Mouse (Mus musculus) heart, postnatal 0 days (tissue): ENCODE data around the gene Sorcs2. TPM values are rescaled to one million over a fixed set of nuclear protein-coding genes. Genes with fewer than 3 reads are reported as not detected.

Source experiments
- ATAC-seq: fragments of 200-750 bp; cut with Nextera tagmentation; 2 replicates; pipeline ENCODE4 v1.8.0; 2017; ENCODE audit warnings: low read depth, moderate number of reproducible peaks, moderate library complexity; ENCODE audit not compliant: insufficient read depth
- DNase-seq: peaks from one replicate; pipeline ENCODE4 v3.0.0-alpha.2; 2016; ENCODE audit warnings: low spot score
- H3K27ac ChIP-seq: fragments of 300-500 bp; sonication (generic); 2 replicates; pipeline ENCODE4 v1.5.1; 2014; ENCODE audit warnings: low read depth, mild to moderate bottlenecking
- H3K27me3 ChIP-seq: fragments of 300-500 bp; sonication (generic); 2 replicates; pipeline ENCODE4 v1.6.1; 2014; ENCODE audit warnings: low read length, mixed read lengths; ENCODE audit not compliant: control insufficient read depth, insufficient read depth
- H3K36me3 ChIP-seq: fragments of 300-500 bp; sonication (generic); replicated peaks from 2 replicates; pipeline ENCODE4 v1.6.1; 2014; ENCODE audit warnings: low read length, mixed read lengths; ENCODE audit not compliant: control insufficient read depth, insufficient read depth
- H3K4me1 ChIP-seq: fragments of 300-500 bp; sonication (generic); 2 replicates; pipeline ENCODE4 v1.6.1; 2014; ENCODE audit warnings: antibody characterized with exemption; ENCODE audit not compliant: control insufficient read depth, insufficient read depth
- H3K4me2 ChIP-seq: fragments of 300-500 bp; sonication (generic); 2 replicates; pipeline ENCODE4 v1.6.1; 2014; ENCODE audit warnings: low read depth, mild to moderate bottlenecking, low read length, moderate library complexity
- H3K4me3 ChIP-seq: fragments of 300-500 bp; sonication (generic); 2 replicates; pipeline ENCODE4 v1.5.1; 2014; ENCODE audit warnings: low read depth, low read length
- H3K9ac ChIP-seq: fragments of 300-500 bp; sonication (generic); replicated peaks from 2 replicates; pipeline ENCODE4 v1.6.1; 2014; ENCODE audit warnings: low read depth, low read length, mixed read lengths
- H3K9me3 ChIP-seq: fragments of 300-500 bp; sonication (generic); replicated peaks from 2 replicates; pipeline ENCODE4 v1.6.1; 2016; ENCODE audit warnings: low read length; ENCODE audit not compliant: control insufficient read depth
- CTCF ChIP-seq: IDR thresholded peaks from 2 replicates; pipeline ENCODE4 v1.5.1; 2016; ENCODE audit warnings: antibody characterized with exemption, control low read depth, low read depth
- EP300 ChIP-seq: IDR thresholded peaks from 2 replicates; pipeline ENCODE4 v1.6.1; 2016; ENCODE audit warnings: antibody characterized with exemption, low read depth
- WGBS: fragments of 180-500 bp; shearing (Covaris S2); extraction: QIAGEN DNeasy Blood & Tissue Kit; methylation state at CpG from one replicate; pipeline ENCODE4 v1.1.7; 2014; 5-methylcytosine and 5-hydroxymethylcytosine counted together
- polyA plus RNA-seq: library from polyadenylated mRNA; unstranded; fragments of >200 nt; fragmentation: Nextera tagmentation; extraction: Ambion mirVana; gene quantifications from 2 replicates; pipeline ENCODE4 v1.2.1, GENCODE M21; 2015
- total RNA-seq: library from RNA; depleted of rRNA; stranded (reverse); fragments of >200 nt; gene quantifications from 2 replicates; pipeline ENCODE4 v1.2.3, GENCODE M21; 2014; ENCODE audit warnings: low replicate concordance

The Sorcs2 gene
- total and polyA plus RNA-seq, 2 experiments from 2014 or later = 3.7 to 32.6 TPM

DNA sequence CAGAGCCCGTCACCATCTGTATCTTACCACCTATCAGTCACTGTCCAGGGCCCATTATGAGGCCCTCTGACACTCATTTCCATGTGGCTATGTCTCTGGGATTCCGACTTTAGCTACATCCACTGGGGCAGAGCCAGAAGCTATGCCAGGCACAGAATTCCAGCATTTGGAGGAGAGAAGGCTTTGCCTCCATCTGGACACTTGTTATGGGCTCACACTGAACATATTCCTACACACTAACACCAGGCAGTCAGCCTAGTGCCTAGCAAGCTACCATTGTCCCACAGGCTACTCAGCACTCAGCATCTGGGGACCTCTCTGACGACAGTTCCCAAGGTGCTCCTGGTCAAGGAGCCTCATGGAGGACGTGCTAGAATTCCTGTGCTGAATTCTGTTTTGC lies 372.9 kb downstream of the Sorcs2 start:
- no peaks in the 10 kb centered on the region for H3K27me3 ChIP-seq
- H3K4me2 ChIP-seq = no peak overlapping the region
- no peaks in the 10 kb centered on the region for H3K9me3 ChIP-seq
- no peak for TF ChIP-seq EP300
- no peak for TF ChIP-seq CTCF
- H3K4me3 ChIP-seq = no peak overlapping the region
- no peaks in the 10 kb centered on the region for H3K4me1 ChIP-seq
- no peak for ATAC-seq
- H3K27ac ChIP-seq = no peak overlapping the region
- no peaks in the 10 kb centered on the region for H3K36me3 ChIP-seq
- no peak overlapping the region for H3K9ac ChIP-seq
- 78% methylated on average over 4 of the region's 4 CpGs for WGBS
- no peak for DNase-seq

DNA sequence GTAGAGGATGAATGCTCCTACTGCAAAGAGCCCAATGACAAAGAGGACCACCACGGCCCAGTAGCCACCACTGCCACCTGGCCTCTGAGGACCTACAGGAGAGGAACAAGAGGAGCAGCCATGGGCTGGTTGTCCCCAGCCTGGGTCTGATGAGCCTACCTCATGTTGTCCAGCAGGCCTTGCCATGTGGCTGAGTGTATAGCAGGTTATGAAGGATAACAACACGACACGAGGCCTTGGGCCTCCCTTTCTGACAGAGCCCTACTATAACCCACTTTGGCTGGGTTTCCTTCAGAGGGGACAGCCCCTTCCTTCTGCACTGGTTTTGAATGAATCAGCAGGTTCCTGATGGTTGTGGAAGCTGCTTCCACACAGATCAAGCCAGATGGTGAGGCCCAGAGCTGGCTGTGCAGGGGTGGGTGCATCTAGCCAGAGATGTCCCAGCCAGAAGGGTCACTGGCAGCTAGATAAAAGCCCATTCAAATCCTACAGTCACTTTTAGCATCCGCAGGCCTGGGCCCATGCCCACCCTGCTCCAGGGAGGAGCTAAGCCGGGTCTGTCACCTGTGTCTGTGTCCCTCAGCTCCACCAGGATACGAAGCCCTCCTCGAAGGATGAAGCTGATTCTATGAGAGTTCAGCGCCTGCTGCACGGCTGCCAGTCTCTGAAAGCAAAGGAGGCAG lies 373.8 kb downstream of the Sorcs2 start:
- Histone ChIP-seq H3K9ac (no peak overlapping the region), H3K27me3 (no peaks in the 10 kb centered on the region), H3K27ac (no peak overlapping the region), H3K4me3 (no peak overlapping the region), H3K4me1 (no peaks in the 10 kb centered on the region), H3K4me2 (no peak overlapping the region), H3K36me3 (no peaks in the 10 kb centered on the region), H3K9me3 (no peaks in the 10 kb centered on the region)
- no peak for ATAC-seq
- WGBS = 81% methylated on average over 9 of the region's 9 CpGs
- no peak for DNase-seq
- TF ChIP-seq CTCF (no peak), EP300 (no peak)

- Histone ChIP-seq H3K9me3 (no peaks in the 10 kb centered on the region), H3K4me1 (no peaks in the 10 kb centered on the region), H3K36me3 (no peaks in the 10 kb centered on the region), H3K9ac (no peak overlapping the region), H3K27ac (no peak overlapping the region), H3K27me3 (no peaks in the 10 kb centered on the region), H3K4me2 (no peak overlapping the region), H3K4me3 (no peak overlapping the region)
- TF ChIP-seq CTCF (no peak), EP300 (no peak)
- WGBS = 88% methylated on average over 1 of the region's 1 CpGs
- DNase-seq = no peak
- no peak for ATAC-seq
Measured at GRCm38 (mm10) chr5:36022361-36022760, 375.6 kb downstream of the Sorcs2 start.

- no peaks in the 10 kb centered on the region for H3K9me3 ChIP-seq
- no peaks in the 10 kb centered on the region for H3K36me3 ChIP-seq
- H3K4me2 ChIP-seq = no peak overlapping the region
- H3K4me3 ChIP-seq = no peak overlapping the region
- H3K4me1 ChIP-seq = no peaks in the 10 kb centered on the region
- 62% methylated on average over 3 of the region's 3 CpGs for WGBS
- H3K27me3 ChIP-seq = no peaks in the 10 kb centered on the region
- TF ChIP-seq EP300 = no peak
- no peak for TF ChIP-seq CTCF
- no peak overlapping the region for H3K9ac ChIP-seq
- no peak for ATAC-seq
- DNase-seq = no peak
- H3K27ac ChIP-seq = no peak overlapping the region
Measured at GRCm38 (mm10) chr5:36021091-36021490, 376.8 kb downstream of the Sorcs2 start.

DNA sequence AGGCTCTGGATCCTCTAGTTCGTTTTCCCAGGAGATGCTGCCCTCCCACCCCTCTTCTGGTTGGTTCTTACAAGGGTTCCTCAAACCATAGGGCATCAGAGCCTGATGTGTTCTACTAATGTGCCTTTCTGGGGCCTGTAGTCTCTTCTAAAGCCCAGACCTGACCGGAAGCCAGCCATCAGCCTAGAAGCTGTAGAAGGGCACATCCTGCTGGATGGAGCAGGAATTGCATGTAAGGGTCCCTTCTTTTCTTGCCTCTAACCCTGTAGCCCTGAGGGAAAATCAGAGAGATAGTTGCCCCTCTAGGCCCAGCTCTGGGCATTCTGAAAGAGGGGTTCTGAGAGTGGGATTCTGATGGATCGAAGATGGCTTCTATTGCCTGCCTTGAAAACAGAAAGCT lies 379.6 kb downstream of the Sorcs2 start:
- ATAC-seq (no peak), DNase-seq (no peak)
- H3K9me3 ChIP-seq = no peaks in the 10 kb centered on the region
- TF ChIP-seq CTCF (peak; percentile 58), EP300 (no peak)
- H3K27ac ChIP-seq = no peak overlapping the region
- no peaks in the 10 kb centered on the region for H3K27me3 ChIP-seq
- no peak overlapping the region for H3K9ac ChIP-seq
- H3K4me2 ChIP-seq = no peak overlapping the region
- H3K4me1 ChIP-seq = no peaks in the 10 kb centered on the region
- H3K4me3 ChIP-seq = no peak overlapping the region
- 70% methylated on average over 3 of the region's 3 CpGs for WGBS
- no peaks in the 10 kb centered on the region for H3K36me3 ChIP-seq

DNA sequence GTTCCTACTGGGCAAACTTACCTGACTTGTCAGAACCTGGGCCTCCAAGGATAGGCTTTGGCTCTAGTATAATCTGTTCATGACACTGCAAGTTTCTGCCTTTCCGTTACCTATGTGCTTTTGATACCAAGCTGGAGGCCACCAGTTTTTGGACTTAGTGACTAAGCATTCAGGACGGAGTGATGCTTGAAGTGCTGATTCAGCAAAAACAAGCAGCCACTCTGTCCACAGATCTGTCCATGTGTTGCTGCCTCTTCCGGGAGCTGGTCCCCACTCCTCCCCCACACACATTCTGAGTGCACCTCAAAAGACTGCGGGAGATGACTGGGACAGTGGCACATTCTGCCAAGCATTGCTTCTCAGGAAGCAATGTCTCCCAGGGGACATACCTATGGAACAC lies 388.5 kb downstream of the Sorcs2 start:
- Histone ChIP-seq H3K4me1 (no peaks in the 10 kb centered on the region), H3K9me3 (no peaks in the 10 kb centered on the region), H3K4me2 (no peak overlapping the region), H3K27ac (no peak overlapping the region), H3K36me3 (no peaks in the 10 kb centered on the region), H3K9ac (no peak overlapping the region), H3K27me3 (no peaks in the 10 kb centered on the region), H3K4me3 (no peak overlapping the region)
- no peak for ATAC-seq
- TF ChIP-seq EP300 (no peak), CTCF (no peak)
- no peak for DNase-seq
- WGBS = 83% methylated on average over 4 of the region's 4 CpGs
